Mouse (Mus musculus) midbrain, embryonic 11.5 days (tissue): ENCODE results near the gene Ahcyl2. TPM values are rescaled to one million over a fixed set of nuclear protein-coding genes. Genes with fewer than 3 reads are reported as not detected.

Source experiments
- ATAC-seq: fragments of 200-750 bp; cut with Nextera tagmentation; 2 replicates; pipeline ENCODE4 v1.8.0; 2017; ENCODE audit warnings: moderate TSS enrichment, moderate library complexity; ENCODE audit not compliant: low FRiP score
- DNase-seq: peaks from one replicate; pipeline ENCODE4 v3.0.0; 2015; ENCODE audit warnings: low spot score; ENCODE audit errors: missing footprints
- H3K27ac ChIP-seq: fragments of 300-500 bp; sonication (generic); 2 replicates; pipeline ENCODE4 v1.5.1; 2014; ENCODE audit warnings: low read depth, low read length
- H3K27me3 ChIP-seq: fragments of 300-500 bp; sonication (generic); 2 replicates; pipeline ENCODE4 v1.6.1; 2014; ENCODE audit warnings: mild to moderate bottlenecking, low read length, moderate library complexity, mixed read lengths; ENCODE audit not compliant: control insufficient read depth, insufficient read depth
- H3K36me3 ChIP-seq: fragments of 300-500 bp; sonication (generic); 2 replicates; pipeline ENCODE4 v1.6.1; 2014; ENCODE audit warnings: mild to moderate bottlenecking, low read length, moderate library complexity, mixed read lengths; ENCODE audit not compliant: control insufficient read depth, insufficient read depth
- H3K4me1 ChIP-seq: fragments of 300-500 bp; sonication (generic); 2 replicates; pipeline ENCODE4 v1.6.1; 2014; ENCODE audit warnings: low read length; ENCODE audit not compliant: control insufficient read depth, insufficient read depth
- H3K4me2 ChIP-seq: fragments of 300-500 bp; sonication (generic); 2 replicates; pipeline ENCODE4 v1.6.1; 2014; ENCODE audit warnings: mild to moderate bottlenecking, moderate library complexity
- H3K4me3 ChIP-seq: fragments of 300-500 bp; sonication (generic); 2 replicates; pipeline ENCODE4 v1.5.1; 2014; ENCODE audit warnings: low read depth, low read length
- H3K9ac ChIP-seq: fragments of 300-500 bp; sonication (generic); 2 replicates; pipeline ENCODE4 v1.6.1; 2014; ENCODE audit warnings: low read length
- H3K9me3 ChIP-seq: fragments of 300-500 bp; sonication (generic); 2 replicates; pipeline ENCODE4 v1.6.1; 2016; ENCODE audit warnings: low read length; ENCODE audit not compliant: control insufficient read depth
- WGBS: fragments of 180-500 bp; shearing (Covaris S2); extraction: QIAGEN DNeasy Blood & Tissue Kit; methylation state at CpG from one replicate; pipeline ENCODE4 v1.1.7; 2014; 5-methylcytosine and 5-hydroxymethylcytosine counted together
- polyA plus RNA-seq: library from polyadenylated mRNA; unstranded; fragments of >200 nt; fragmentation: Nextera tagmentation; extraction: Ambion mirVana; gene quantifications from 2 replicates; pipeline ENCODE4 v1.2.1, GENCODE M21; 2014

Gene Ahcyl2
- polyA plus RNA-seq, 1 experiment from 2014 or later: 11.3 TPM

GRCm38 (mm10) chr6:29915836-29916235 is 148.0 kb downstream of the Ahcyl2 start:
- Histone ChIP-seq H3K9me3 (no peaks in the 10 kb centered on the region), H3K4me1 (no peaks in the 10 kb centered on the region), H3K9ac (no peak overlapping the region), H3K27ac (no peak overlapping the region), H3K36me3 (0 out of 2 replicates have a peak, but pooled peaks cover 2% of the 10 kb centered on the region), H3K27me3 (peaks cover 9% of the 10 kb centered on the region), H3K4me2 (peak overlapping the region; percentile 94), H3K4me3 (no peak overlapping the region)
- 31% methylated on average over 9 of the region's 9 CpGs for WGBS
- DNase-seq (no peak), ATAC-seq (no peak)

GRCm38 (mm10) chr6:29916530-29917382 is 148.9 kb downstream of the Ahcyl2 start, which contains the start of gene Strip2:
TSS of gene Strip2 (plus strand) at chr6:29917012.
- H3K27me3 ChIP-seq: peaks cover 9% of the 10 kb centered on the region
- WGBS: under 1% methylated on average over 67 of the region's 67 CpGs

DNA sequence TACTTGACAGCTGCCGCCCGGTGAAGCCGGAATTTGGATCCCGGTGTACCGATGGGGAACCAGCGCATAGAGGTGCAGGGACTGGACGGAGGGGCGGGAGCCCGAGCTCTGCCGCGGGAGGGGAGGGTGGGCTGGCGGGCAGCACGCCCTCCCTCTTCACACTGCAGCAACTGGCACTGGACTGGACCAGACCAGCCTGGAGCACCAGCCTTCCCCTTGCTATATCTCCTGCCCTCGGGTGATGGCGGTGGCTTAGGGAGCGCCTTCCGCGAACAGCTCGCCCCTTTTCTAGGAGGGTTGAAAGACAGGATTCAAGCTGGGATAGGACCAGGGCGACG is 149.5 kb downstream of the Ahcyl2 start:
- peak overlapping the region; percentile 94 for H3K4me2 ChIP-seq
- WGBS: under 1% methylated on average over 19 of the region's 21 CpGs
- H3K27me3 ChIP-seq: peaks cover 9% of the 10 kb centered on the region
- no peak overlapping the region for H3K27ac ChIP-seq
- H3K36me3 ChIP-seq: no peaks in the 10 kb centered on the region
- peak overlapping the region; percentile 61 for H3K4me3 ChIP-seq
- ATAC-seq: peak; percentile 76
- no peaks in the 10 kb centered on the region for H3K9me3 ChIP-seq
- H3K4me1 ChIP-seq: no peaks in the 10 kb centered on the region
- peak overlapping the region; percentile 61 for H3K9ac ChIP-seq
- DNase-seq: no peak

More at GRCm38 (mm10) chr6:29916530-29917382, 148.9 kb downstream of the Ahcyl2 start, which contains the start of gene Strip2:
- Histone ChIP-seq H3K4me1 (no peaks in the 10 kb centered on the region), H3K4me2 (peak within 1 kb of the TSS; percentile 94), H3K27ac (no peak within 1 kb of the TSS), H3K9ac (peak within 1 kb of the TSS; percentile 61), H3K4me3 (peak within 1 kb of the TSS; percentile 61), H3K9me3 (no peaks in the 10 kb centered on the region), H3K36me3 (no peaks in the 10 kb centered on the region)
- DNase-seq (peak; percentile 99), ATAC-seq (peak; percentile 99)

- WGBS: 33% methylated on average over 4 of the region's 4 CpGs
- no peak overlapping the region for H3K4me3 ChIP-seq
- no peaks in the 10 kb centered on the region for H3K36me3 ChIP-seq
- no peak for ATAC-seq
- peak; percentile 86 for DNase-seq
- no peaks in the 10 kb centered on the region for H3K4me1 ChIP-seq
- peaks cover 9% of the 10 kb centered on the region for H3K27me3 ChIP-seq
- H3K4me2 ChIP-seq: peak overlapping the region; percentile 94; the same call in 1 of the 2 replicates
- H3K9ac ChIP-seq: no peak overlapping the region
- no peaks in the 10 kb centered on the region for H3K9me3 ChIP-seq
- H3K27ac ChIP-seq: no peak overlapping the region
These were observed 150.1 kb downstream of the Ahcyl2 start for GRCm38 (mm10) chr6:29917947-29918346.

DNA sequence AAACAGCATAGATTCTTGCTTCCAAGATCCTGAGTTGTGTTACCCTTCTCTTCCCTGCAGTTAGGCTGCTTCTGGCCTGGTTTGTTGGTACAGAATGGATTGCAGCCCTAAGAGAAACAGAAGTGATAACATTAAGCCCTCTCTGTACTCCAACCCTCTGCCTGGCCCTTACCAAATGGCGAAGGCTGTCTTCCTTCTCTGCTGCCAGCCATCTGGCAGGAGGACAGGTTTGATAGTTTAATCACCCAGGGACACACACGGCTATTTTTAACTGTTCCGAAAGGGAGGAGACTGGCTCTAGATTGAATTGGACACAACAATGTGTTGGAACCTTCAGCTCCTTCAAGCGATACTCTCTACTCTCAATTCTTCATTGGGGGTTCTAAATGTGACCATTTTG is 155.7 kb downstream of the Ahcyl2 start:
- H3K36me3 ChIP-seq: no peaks in the 10 kb centered on the region
- no peaks in the 10 kb centered on the region for H3K4me1 ChIP-seq
- no peak overlapping the region for H3K4me2 ChIP-seq
- H3K27ac ChIP-seq: no peak overlapping the region
- H3K9ac ChIP-seq: no peak overlapping the region
- H3K27me3 ChIP-seq: no peaks in the 10 kb centered on the region; the same call in 1 of the 2 replicates
- H3K4me3 ChIP-seq: no peak overlapping the region
- DNase-seq (no peak), ATAC-seq (no peak)
- 88% methylated on average over 4 of the region's 4 CpGs for WGBS
- no peaks in the 10 kb centered on the region for H3K9me3 ChIP-seq

DNA sequence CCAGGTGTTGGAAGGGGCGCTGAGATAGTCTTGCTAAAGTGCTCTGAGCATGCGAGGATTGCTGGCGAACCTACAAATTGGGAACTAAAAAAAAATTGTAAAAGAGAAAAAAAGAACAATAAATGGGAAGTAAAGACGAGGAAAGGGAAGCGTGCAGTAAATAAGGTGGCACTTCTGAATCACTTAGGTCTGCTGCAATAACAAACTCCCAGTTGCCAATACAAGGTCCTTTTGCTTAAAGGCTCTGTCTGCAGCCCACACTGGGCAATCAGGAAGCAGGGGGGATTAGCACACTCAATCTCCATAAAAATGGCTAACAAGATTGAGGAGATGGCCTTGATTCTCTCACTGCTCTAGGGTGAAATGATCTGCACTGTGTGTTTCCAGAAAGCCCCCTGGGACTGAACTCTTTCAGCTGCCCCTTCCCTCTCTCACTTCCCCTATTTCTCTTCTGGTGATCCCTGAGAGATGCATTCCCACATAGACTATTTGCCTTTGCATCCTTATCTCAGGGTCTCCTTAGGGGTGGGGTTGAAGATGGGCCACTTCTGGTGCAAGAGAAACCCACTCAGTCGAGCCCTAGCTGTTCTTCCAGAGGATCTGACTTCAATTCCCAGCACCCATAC is 157.9 kb downstream of the Ahcyl2 start:
- H3K4me1 ChIP-seq: no peaks in the 10 kb centered on the region
- no peaks in the 10 kb centered on the region for H3K27me3 ChIP-seq
- 80% methylated on average over 6 of the region's 6 CpGs for WGBS
- H3K9me3 ChIP-seq: no peaks in the 10 kb centered on the region
- no peaks in the 10 kb centered on the region for H3K36me3 ChIP-seq
- no peak overlapping the region for H3K9ac ChIP-seq
- ATAC-seq: no peak
- no peak overlapping the region for H3K4me3 ChIP-seq
- H3K27ac ChIP-seq: no peak overlapping the region
- no peak for DNase-seq
- no peak overlapping the region for H3K4me2 ChIP-seq

DNA sequence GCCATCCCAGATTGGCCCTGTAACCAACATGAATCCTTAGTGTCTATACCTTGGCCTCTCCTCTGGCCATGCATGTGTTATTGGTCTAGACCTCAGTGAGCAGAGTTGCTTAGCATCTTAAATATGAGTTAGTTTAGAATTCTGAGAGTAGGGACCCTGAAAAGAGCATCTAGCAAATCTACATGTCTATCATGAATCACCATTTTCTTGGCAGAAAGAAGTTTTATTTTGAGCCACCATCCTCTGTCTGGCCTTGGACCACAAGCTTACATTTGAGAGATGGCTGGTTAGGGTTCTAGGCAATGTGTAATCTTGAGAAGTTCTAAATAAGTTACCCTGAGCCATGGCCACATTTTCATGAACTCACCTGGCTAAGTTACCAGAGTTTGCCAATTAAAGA is 162.3 kb downstream of the Ahcyl2 start:
- no peaks in the 10 kb centered on the region for H3K36me3 ChIP-seq
- H3K4me3 ChIP-seq: no peak overlapping the region
- H3K9ac ChIP-seq: no peak overlapping the region
- DNase-seq (no peak), ATAC-seq (no peak)
- H3K9me3 ChIP-seq: no peaks in the 10 kb centered on the region
- no peak overlapping the region for H3K4me2 ChIP-seq
- no peaks in the 10 kb centered on the region for H3K27me3 ChIP-seq
- no peaks in the 10 kb centered on the region for H3K4me1 ChIP-seq
- no peak overlapping the region for H3K27ac ChIP-seq

GRCm38 (mm10) chr6:29930665-29931064 is 162.9 kb downstream of the Ahcyl2 start:
- Histone ChIP-seq H3K4me3 (no peak overlapping the region), H3K9ac (no peak overlapping the region), H3K27me3 (no peaks in the 10 kb centered on the region), H3K9me3 (no peaks in the 10 kb centered on the region), H3K36me3 (no peaks in the 10 kb centered on the region), H3K4me2 (no peak overlapping the region), H3K4me1 (no peaks in the 10 kb centered on the region), H3K27ac (no peak overlapping the region)
- no peak for DNase-seq
- WGBS: 91% methylated on average over 6 of the region's 6 CpGs
- ATAC-seq: no peak

GRCm38 (mm10) chr6:29931181-29931580 is 163.4 kb downstream of the Ahcyl2 start:
- H3K27ac ChIP-seq: no peak overlapping the region
- DNase-seq (no peak), ATAC-seq (no peak)
- H3K36me3 ChIP-seq: no peaks in the 10 kb centered on the region
- H3K4me2 ChIP-seq: no peak overlapping the region
- no peaks in the 10 kb centered on the region for H3K4me1 ChIP-seq
- H3K9ac ChIP-seq: no peak overlapping the region
- 85% methylated on average over 4 of the region's 4 CpGs for WGBS
- no peaks in the 10 kb centered on the region for H3K27me3 ChIP-seq
- H3K4me3 ChIP-seq: no peak overlapping the region
- no peaks in the 10 kb centered on the region for H3K9me3 ChIP-seq
